17 mouse cellular contexts compared by ENCODE assay signal in the genomic region with DNA sequence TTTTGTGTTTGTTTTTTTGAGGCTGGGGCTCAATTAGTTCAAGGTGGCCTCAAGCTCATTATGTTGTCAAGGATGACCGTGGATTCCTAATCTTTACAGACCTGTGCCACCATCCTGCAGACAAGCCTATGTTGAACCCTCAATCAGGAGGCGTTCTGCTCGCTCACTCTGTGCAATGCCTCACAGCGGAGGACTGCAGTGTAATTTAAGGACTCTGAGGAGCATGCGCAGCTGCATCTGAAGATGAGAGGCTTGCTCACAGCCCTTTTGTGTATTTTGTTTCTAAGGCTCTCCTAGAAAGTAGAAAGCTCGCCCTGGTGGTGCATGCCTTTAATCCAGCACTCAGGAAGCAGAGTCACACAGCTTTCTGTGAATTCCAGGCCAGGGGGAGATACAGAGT. TPM values are rescaled to one million over a fixed set of nuclear protein-coding genes. Genes with fewer than 3 reads are reported as not detected.
DNase-seq lines count a peak whose midpoint lies in the region; ATAC-seq and TF ChIP-seq lines count a peak whose summit lies in the region.
"Had no signal": no experiment of that assay in that cellular context is flagged by ENCODE, and none has a peak within 500 bp of the region (broad histone marks: within the 10 kb centered on the region; RNA-seq: fewer than 3 reads in every experiment).

No protein-coding gene starts in this region.

- WGBS in heart, embryonic 13.5 days = 60% methylated on average over 6 of the region's 6 CpGs
- WGBS in embryonic facial prominence, embryonic 14.5 days = 40% methylated on average over 6 of the region's 6 CpGs
- 20% methylated on average over 6 of the region's 6 CpGs for WGBS in olfactory bulb, adult 2 months
- whole genome bisulfite sequencing in liver, embryonic 11.5 days = 59% methylated on average over 6 of the region's 6 CpGs

- no peaks in the 10 kb centered on the region for H3K27me3 ChIP-seq in heart, embryonic 13.5 days (replicated peaks)
- H3K27me3 ChIP-seq in embryonic facial prominence, embryonic 14.5 days (replicated peaks; ENCODE audit: control insufficient read depth, insufficient read depth, low read length) = no peaks in the 10 kb centered on the region
- no peaks in the 10 kb centered on the region for H3K27me3 ChIP-seq in liver, embryonic 11.5 days (replicated peaks; ENCODE audit: control insufficient read depth, insufficient read depth, low read length)
- H3K27me3 ChIP-seq: limb, embryonic 13.5 days had no signal

- no peak for TF ChIP-seq CTCF in olfactory bulb, adult 2 months (IDR thresholded peaks at IDR 0.05; ENCODE audit: insufficient read depth, low read depth, low read length)

- peaks cover 10% of the 10 kb centered on the region; the same call in 1 of the 2 replicates for H3K4me1 ChIP-seq in heart, embryonic 13.5 days
- no peaks in the 10 kb centered on the region for H3K4me1 ChIP-seq in embryonic facial prominence, embryonic 14.5 days (ENCODE audit: control insufficient read depth, insufficient read depth, low read length)
- H3K4me1 ChIP-seq in olfactory bulb, adult 2 months (ENCODE audit: control insufficient read depth, insufficient read depth, low read length) = no peaks in the 10 kb centered on the region
- H3K4me1 ChIP-seq in liver, embryonic 11.5 days (replicated peaks; ENCODE audit: control insufficient read depth, insufficient read depth, low read length) = peaks cover 3% of the 10 kb centered on the region; the same call in 1 of the 2 replicates
- H3K4me1 ChIP-seq: limb, embryonic 13.5 days had no signal

- no peak for ATAC-seq in heart, embryonic 13.5 days (ENCODE audit: extremely low read depth, insufficient number of reproducible peaks, low FRiP score, low TSS enrichment)
- ATAC-seq in embryonic facial prominence, embryonic 14.5 days (ENCODE audit: low read depth) = no peak
- ATAC-seq in liver, embryonic 11.5 days (replicated peaks; ENCODE audit: low FRiP score) = no peak
- ATAC-seq: intestine, postnatal 0 days had no signal

- H3K9ac ChIP-seq in heart, embryonic 13.5 days = 0 out of 2 replicates have a peak overlapping the region, but pooled peaks have one; percentile 33
- H3K9ac ChIP-seq in embryonic facial prominence, embryonic 14.5 days (ENCODE audit: low read depth, low read length) = no peak overlapping the region
- H3K9ac ChIP-seq in liver, embryonic 11.5 days (ENCODE audit: low read depth, low read length) = no peak overlapping the region
- H3K9ac ChIP-seq: limb, embryonic 13.5 days had no signal

- no peak for DNase-seq in heart, adult 8-10 months (ENCODE audit: low spot score)
- peak; percentile 13 for DNase-seq in right cerebral cortex, postnatal 14 days
- DNase-seq in right cerebral cortex, postnatal 4 days = no peak
- DNase-seq in embryonic facial prominence, embryonic 14.5 days (ENCODE audit: low spot score) = peak; percentile 48
- no peak for DNase-seq in liver, embryonic 11.5 days (ENCODE audit: low spot score)
- no peak for DNase-seq in spleen, postnatal 4 days (ENCODE audit: low spot score in 2 of 2)
- DNase-seq: adrenal gland, postnatal 36 days; cerebellum, adult 11-12 months; gastrocnemius, postnatal 14 days; kidney, postnatal 4 days; right cerebral cortex, postnatal 25 days had no signal

- H3K4me3 ChIP-seq in heart, embryonic 13.5 days = no peak overlapping the region
- H3K4me3 ChIP-seq in embryonic facial prominence, embryonic 14.5 days (ENCODE audit: low read depth, low read length) = no peak overlapping the region
- no peak overlapping the region for H3K4me3 ChIP-seq in olfactory bulb, adult 2 months (ENCODE audit: insufficient read depth, low read depth, low read length)
- no peak overlapping the region for H3K4me3 ChIP-seq in liver, embryonic 11.5 days (ENCODE audit: low read depth, low read length)
- H3K4me3 ChIP-seq: forebrain, embryonic 10.5 days; limb, embryonic 13.5 days; myocyte had no signal

- H3K36me3 ChIP-seq in heart, embryonic 13.5 days = no peaks in the 10 kb centered on the region
- H3K36me3 ChIP-seq in embryonic facial prominence, embryonic 14.5 days (ENCODE audit: control insufficient read depth, insufficient read depth, low read length) = no peaks in the 10 kb centered on the region
- no peaks in the 10 kb centered on the region for H3K36me3 ChIP-seq in liver, embryonic 11.5 days (ENCODE audit: control insufficient read depth, insufficient read depth, low read length)
- H3K36me3 ChIP-seq: forebrain, embryonic 10.5 days; limb, embryonic 13.5 days had no signal

- no peak for TF ChIP-seq POLR2A in olfactory bulb, adult 2 months (IDR thresholded peaks at IDR 0.05; ENCODE audit: insufficient read depth, low read depth, low read length)

- H3K9me3 ChIP-seq in heart, embryonic 13.5 days = no peaks in the 10 kb centered on the region
- H3K9me3 ChIP-seq in embryonic facial prominence, embryonic 14.5 days (ENCODE audit: control insufficient read depth, low read length) = no peaks in the 10 kb centered on the region
- H3K9me3 ChIP-seq in liver, embryonic 11.5 days (ENCODE audit: control insufficient read depth, low read length) = no peaks in the 10 kb centered on the region
- H3K9me3 ChIP-seq: forebrain, embryonic 10.5 days; limb, embryonic 13.5 days had no signal

- no peak overlapping the region for H3K4me2 ChIP-seq in heart, embryonic 13.5 days
- no peak overlapping the region for H3K4me2 ChIP-seq in embryonic facial prominence, embryonic 14.5 days (ENCODE audit: low read depth, low read length)
- no peak overlapping the region for H3K4me2 ChIP-seq in liver, embryonic 11.5 days
- H3K4me2 ChIP-seq: limb, embryonic 13.5 days had no signal

- no peak overlapping the region for H3K27ac ChIP-seq in heart, embryonic 13.5 days (replicated peaks)
- H3K27ac ChIP-seq in embryonic facial prominence, embryonic 14.5 days (replicated peaks; ENCODE audit: low read depth, low read length) = no peak overlapping the region
- peak overlapping the region; percentile 27 for H3K27ac ChIP-seq in olfactory bulb, adult 2 months (ENCODE audit: insufficient read depth, low read depth, low read length)
- H3K27ac ChIP-seq in liver, embryonic 11.5 days (ENCODE audit: low read depth, low read length) = no peak overlapping the region
- H3K27ac ChIP-seq: forebrain, embryonic 10.5 days; limb, embryonic 13.5 days had no signal

RNA-seq across cellular contexts. Expression of a gene that starts 7.5 kb away (rescaled TPM):
- polyA plus RNA-seq in heart, embryonic 13.5 days (2015; fragmentation: Nextera tagmentation; extraction: Ambion mirVana) = 13.6 and 15.8 TPM in 2 replicates
- 10 to 100 TPM in 1 of 4 experiments, 1 to 10 TPM in 3; 6.6 to 10.6 (median 6.7) TPM for total RNA-seq in heart, adult 8-10 months (2022)
- 18.6 and 18.7 TPM in 2 replicates for polyA plus RNA-seq in embryonic facial prominence, embryonic 14.5 days (2014; fragmentation: Nextera tagmentation; extraction: Ambion mirVana)
- polyA plus RNA-seq in olfactory bulb, adult 2 months (2012; ENCODE audit: insufficient read depth, insufficient read length, low replicate concordance, missing spikeins) = not detected in 2 replicates
- 36.7 and 37.9 TPM in 2 replicates for polyA plus RNA-seq in liver, embryonic 11.5 days (2014; fragmentation: Nextera tagmentation; extraction: Ambion mirVana)

RNA-seq across cellular contexts. Expression of a gene that starts 16.7 kb away (rescaled TPM):
- polyA plus RNA-seq in heart, embryonic 13.5 days (2015; fragmentation: Nextera tagmentation; extraction: Ambion mirVana) = 61.3 and 63.2 TPM in 2 replicates
- total RNA-seq in heart, adult 8-10 months (2022) = 100 to 1,000 TPM; 113 to 135 (median 122) TPM
- 85.8 and 86.5 TPM in 2 replicates for polyA plus RNA-seq in embryonic facial prominence, embryonic 14.5 days (2014; fragmentation: Nextera tagmentation; extraction: Ambion mirVana)
- polyA plus RNA-seq in olfactory bulb, adult 2 months (2012; ENCODE audit: insufficient read depth, insufficient read length, low replicate concordance, missing spikeins) = 708 TPM in 1 of 2 replicates, not detected in the other
- polyA plus RNA-seq in liver, embryonic 11.5 days (2014; fragmentation: Nextera tagmentation; extraction: Ambion mirVana) = 154 and 166 TPM in 2 replicates

RNA-seq across cellular contexts. Expression of a gene that starts 33.6 kb away (rescaled TPM):
- 31.2 and 38.7 TPM in 2 replicates for polyA plus RNA-seq in heart, embryonic 13.5 days (2015; fragmentation: Nextera tagmentation; extraction: Ambion mirVana)
- total RNA-seq in heart, adult 8-10 months (2022) = 10 to 100 TPM; 73.2 to 91.8 (median 82.4) TPM
- 50.8 and 59.7 TPM in 2 replicates for polyA plus RNA-seq in embryonic facial prominence, embryonic 14.5 days (2014; fragmentation: Nextera tagmentation; extraction: Ambion mirVana)
- 856 and 1,023 TPM in 2 replicates for polyA plus RNA-seq in olfactory bulb, adult 2 months (2012; ENCODE audit: insufficient read depth, insufficient read length, low replicate concordance, missing spikeins)
- polyA plus RNA-seq in liver, embryonic 11.5 days (2014; fragmentation: Nextera tagmentation; extraction: Ambion mirVana) = 16.5 and 17.3 TPM in 2 replicates

Comparison
In these comparisons a context has a peak if more than half of its experiments do, and no peak if none do; other contexts are left out.
1. DNase-seq: peak in right cerebral cortex, postnatal 14 days (single experiment) and embryonic facial prominence, embryonic 14.5 days (single experiment); none in heart, adult 8-10 months (single experiment), right cerebral cortex, postnatal 4 days (single experiment), liver, embryonic 11.5 days (single experiment) and spleen, postnatal 4 days (0 of 2).
2. RNA of a gene that starts 33.6 kb away (polyA plus RNA-seq): 856 to 1,023 TPM in olfactory bulb, adult 2 months; 50.8 to 59.7 TPM in embryonic facial prominence, embryonic 14.5 days, 31.2 to 38.7 TPM in heart, embryonic 13.5 days and 16.5 to 17.3 TPM in liver, embryonic 11.5 days; every median in the first group is over 10 times any median in the second.